Mouse (Mus musculus): Measurements from ENCODE around the gene Olfr551.
A peak's percentile ranks its signal among the peaks of the same experiment; 100 is the strongest.

- peak; percentile 77 for TF ChIP-seq CTCF (IDR thresholded peaks at IDR 0.05; ENCODE audit: low read depth)
- no peak for TF ChIP-seq EP300 (optimal IDR thresholded peaks at IDR 0.05)
These were observed 45.0 kb upstream of the Olfr551 start for GRCm38 (mm10) chr7:102636665-102637064.
